In the genomic region with DNA sequence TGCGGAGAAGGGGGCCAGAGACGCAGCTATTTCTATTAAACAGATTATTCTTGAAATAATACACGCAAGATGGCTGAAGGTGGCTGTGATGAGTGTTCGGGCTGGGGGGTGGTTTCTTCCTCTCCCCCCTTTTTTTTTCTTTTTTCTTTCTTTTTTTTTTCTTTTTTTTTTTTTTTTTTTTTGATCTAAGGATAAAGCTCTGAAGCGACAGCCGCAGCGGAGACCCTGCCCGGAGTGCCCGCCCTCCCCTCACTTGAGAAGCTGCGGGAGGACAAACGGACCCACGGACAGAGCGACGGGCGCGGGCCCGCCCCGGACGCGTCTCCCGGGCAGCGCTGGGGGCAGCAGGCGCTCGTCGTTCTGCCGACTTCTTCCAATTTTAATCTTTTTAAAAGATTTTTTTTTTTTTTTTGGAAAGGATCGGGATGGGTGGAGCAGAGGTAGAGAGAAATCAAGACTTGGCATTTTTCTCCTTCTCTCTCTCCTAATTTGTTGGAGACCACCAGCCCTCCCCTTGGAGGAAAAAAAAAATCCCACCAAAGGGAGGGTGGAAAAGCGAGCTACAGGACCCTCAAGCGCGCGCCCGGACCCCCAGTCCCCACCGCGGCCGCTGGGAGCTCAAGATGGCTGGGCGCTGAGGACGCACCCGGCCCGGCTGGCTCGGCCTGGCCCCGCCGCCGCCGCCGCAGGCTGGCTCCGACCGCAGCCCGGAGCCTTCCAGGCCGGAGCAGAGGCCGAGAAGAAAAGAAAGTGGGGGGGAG, we compare ENCODE assay signal across 8 mouse cellular contexts. TPM values are rescaled to one million over a fixed set of nuclear protein-coding genes. Genes with fewer than 3 reads are reported as not detected.
DNase-seq lines count a peak whose midpoint lies in the region; ATAC-seq and TF ChIP-seq lines count a peak whose summit lies in the region.

No protein-coding gene starts in this region.

- peak overlapping the region; percentile 85 for H3K4me2 ChIP-seq in intestine, postnatal 0 days (replicated peaks; ENCODE audit: low read depth)
- peak overlapping the region; percentile 94 for H3K4me2 ChIP-seq in midbrain, embryonic 12.5 days (replicated peaks)

- H3K4me1 ChIP-seq in thymus, adult 2 months (replicated peaks; ENCODE audit: control insufficient read depth, insufficient read depth, low read length) = peaks cover 17% of the 10 kb centered on the region
- peaks cover 5% of the 10 kb centered on the region; the same call in 1 of the 2 replicates for H3K4me1 ChIP-seq in intestine, postnatal 0 days (replicated peaks; ENCODE audit: control insufficient read depth, insufficient read depth, low read length)
- peaks cover 22% of the 10 kb centered on the region for H3K4me1 ChIP-seq in midbrain, embryonic 12.5 days

- TF ChIP-seq POLR2A in thymus, adult 2 months (IDR thresholded peaks at IDR 0.05; ENCODE audit: control insufficient read depth, extremely low read depth, insufficient read depth, low read length, poor library complexity) = 0 out of 2 replicates have a peak, but pooled peaks have one; percentile 13

- peak overlapping the region; percentile 58 for H3K4me3 ChIP-seq in thymus, adult 2 months (ENCODE audit: control insufficient read depth, insufficient read depth, low read length)
- peak overlapping the region; percentile 91 for H3K4me3 ChIP-seq in intestine, postnatal 0 days (ENCODE audit: low read depth, low read length)
- H3K4me3 ChIP-seq in midbrain, embryonic 12.5 days = peak overlapping the region; percentile 66

- ATAC-seq in CD4-positive, CD25-positive, alpha-beta regulatory T cell, adult 4 months = no peak
- peak; percentile 19 for ATAC-seq in intestine, postnatal 0 days
- peak; percentile 45 for ATAC-seq in midbrain, embryonic 12.5 days (ENCODE audit: low FRiP score, low read depth)

- H3K27ac ChIP-seq in thymus, adult 2 months (ENCODE audit: control insufficient read depth, insufficient read depth, low read length) = peak overlapping the region; percentile 87
- peak overlapping the region; percentile 100 for H3K27ac ChIP-seq in intestine, postnatal 0 days (ENCODE audit: low read depth, low read length)
- H3K27ac ChIP-seq in midbrain, embryonic 12.5 days (replicated peaks) = peak overlapping the region; percentile 100

- H3K9ac ChIP-seq in intestine, postnatal 0 days (ENCODE audit: low read depth, low read length) = peak overlapping the region; percentile 98
- H3K9ac ChIP-seq in midbrain, embryonic 12.5 days (replicated peaks) = peak overlapping the region; percentile 99

- H3K36me3 ChIP-seq in thymus, adult 2 months (ENCODE audit: control insufficient read depth, insufficient read depth, low read length) = no peaks in the 10 kb centered on the region
- no peaks in the 10 kb centered on the region for H3K36me3 ChIP-seq in intestine, postnatal 0 days (ENCODE audit: control insufficient read depth, insufficient read depth)
- peaks cover 8% of the 10 kb centered on the region; the same call in 1 of the 2 replicates for H3K36me3 ChIP-seq in midbrain, embryonic 12.5 days

- TF ChIP-seq CTCF in thymus, adult 2 months (IDR thresholded peaks at IDR 0.05; ENCODE audit: borderline replicate concordance, control insufficient read depth, extremely low read depth, insufficient read depth, low read length, poor library complexity) = no peak
- TF ChIP-seq CTCF in intestine, postnatal 0 days (IDR thresholded peaks at IDR 0.05; ENCODE audit: low read depth) = 0 out of 2 replicates have a peak, but pooled peaks have one; percentile 8

- WGBS in thymus, adult 2 months = under 1% methylated on average over 50 of the region's 50 CpGs
- WGBS in intestine, postnatal 0 days = under 1% methylated on average over 46 of the region's 50 CpGs
- under 1% methylated on average over 39 of the region's 50 CpGs for WGBS in midbrain, embryonic 12.5 days

- DNase-seq in CD4-positive, CD25-positive, alpha-beta regulatory T cell, adult 2 months (ENCODE audit: low read depth, low spot score) = peak; percentile 68
- DNase-seq in thymus, adult 2 months = peak; percentile 47
- DNase-seq in thymus, adult 18-20 months = no peak
- peak; percentile 54 for DNase-seq in gastrocnemius, adult 18-20 months (ENCODE audit: low spot score)
- no peak for DNase-seq in urinary bladder, adult 18-20 months (ENCODE audit: low spot score in 2 of 2)

- no peaks in the 10 kb centered on the region for H3K9me3 ChIP-seq in intestine, postnatal 0 days (ENCODE audit: control insufficient read depth)
- H3K9me3 ChIP-seq in midbrain, embryonic 12.5 days = no peaks in the 10 kb centered on the region

- H3K27me3 ChIP-seq in thymus, adult 2 months (ENCODE audit: control insufficient read depth, insufficient read depth, low read length) = no peaks in the 10 kb centered on the region
- no peaks in the 10 kb centered on the region for H3K27me3 ChIP-seq in intestine, postnatal 0 days (replicated peaks; ENCODE audit: control insufficient read depth, insufficient read depth, low read length)
- no peaks in the 10 kb centered on the region for H3K27me3 ChIP-seq in midbrain, embryonic 12.5 days

RNA-seq across cellular contexts. Expression of a gene that starts 0.7 kb away (rescaled TPM):
- 10 to 100 TPM; 16.3 to 21.5 TPM for polyA plus RNA-seq in CD4-positive, CD25-positive, alpha-beta regulatory T cell, adult 4 months (2017; shearing (Covaris generic))
- 57.9 and 78.2 TPM in 2 replicates for polyA plus RNA-seq in thymus, adult 2 months (2012; rRNA removed)
- total RNA-seq in gastrocnemius, adult 18-20 months (2021) = 10 to 100 TPM; 17.6 to 22.5 TPM
- polyA plus RNA-seq in intestine, postnatal 0 days (2015; fragmentation: Nextera tagmentation; extraction: Ambion mirVana) = 16.7 and 17.1 TPM in 2 replicates
- polyA plus RNA-seq in midbrain, embryonic 12.5 days (2016; fragmentation: Nextera tagmentation; extraction: Ambion mirVana) = 38.5 and 53.9 TPM in 2 replicates

Comparison
In these comparisons a context has a peak if more than half of its experiments do, and no peak if none do; other contexts are left out.
1. DNase-seq: peak in CD4-positive, CD25-positive, alpha-beta regulatory T cell, adult 2 months (single experiment), thymus, adult 2 months (single experiment) and gastrocnemius, adult 18-20 months (single experiment); none in thymus, adult 18-20 months (0 of 2) and urinary bladder, adult 18-20 months (0 of 2).
2. Peak in every context shown above with its lines, with median percentiles within 50 percentile points of each other: H3K27ac ChIP-seq and H3K4me3 ChIP-seq.